Mouse (Mus musculus) right cerebral cortex, adult 2 months (tissue): Measurements from ENCODE around the gene Espl1.

Source experiments
- DNase-seq, 2 experiments: peaks; one replicate each; pipeline ENCODE4 v3.0.0; 2021 to 2022; ENCODE audit warnings: low spot score in 2 of 2

Gene Espl1

DNA sequence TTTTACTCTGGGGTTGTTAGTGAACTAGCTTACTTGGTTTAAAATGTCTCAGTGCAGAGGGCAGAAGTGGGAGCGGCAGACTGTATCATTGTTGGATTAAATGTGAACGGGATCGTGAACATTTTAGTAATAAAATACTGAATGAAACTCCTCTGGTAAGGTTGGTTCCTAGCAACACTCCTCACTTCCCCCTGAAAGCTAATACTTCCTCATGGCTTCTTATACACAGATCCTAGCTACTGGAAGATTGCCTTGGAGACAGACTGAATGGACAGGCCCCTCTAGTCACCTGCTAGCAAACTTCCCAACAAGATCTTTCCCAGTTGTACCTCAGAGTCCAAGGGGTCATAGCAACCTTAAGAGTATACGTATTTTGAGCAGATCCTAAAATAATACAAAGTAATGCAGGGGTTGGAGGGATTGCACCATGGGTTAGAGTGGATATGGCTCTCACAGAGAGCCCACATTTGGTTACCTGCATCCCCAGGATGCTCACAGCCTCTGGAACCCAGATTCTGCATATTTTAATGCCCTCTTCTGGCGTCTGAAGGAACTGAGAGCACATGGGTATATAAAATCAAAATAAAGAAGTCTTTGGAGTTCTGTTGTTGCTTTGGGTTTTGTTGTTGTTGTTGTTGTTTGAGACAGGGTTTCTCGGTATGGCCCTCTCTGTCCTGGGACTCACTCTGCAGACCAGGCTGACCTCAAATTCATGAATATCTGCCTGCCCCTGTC lies 21.9 kb upstream of the Espl1 start:
- no peak for DNase-seq

DNA sequence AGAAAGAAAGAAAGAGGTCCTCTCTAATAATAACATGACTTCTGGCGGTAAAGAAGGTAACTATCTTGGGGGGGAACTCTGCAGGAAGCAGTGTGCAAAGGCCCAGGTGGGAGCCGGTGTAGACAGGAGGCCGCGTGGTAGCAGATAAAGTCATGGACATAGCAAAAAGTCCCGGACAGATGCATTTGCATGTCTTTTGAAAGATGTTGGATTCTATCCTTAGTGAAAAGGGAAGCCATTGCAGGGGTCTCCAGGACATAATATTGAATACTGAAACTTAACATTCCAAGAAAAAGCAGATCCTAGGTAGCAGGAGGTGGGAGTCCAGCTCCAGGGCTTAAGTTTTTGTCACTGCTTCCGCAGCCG lies 17.4 kb upstream of the Espl1 start:
- no peak for DNase-seq

DNA sequence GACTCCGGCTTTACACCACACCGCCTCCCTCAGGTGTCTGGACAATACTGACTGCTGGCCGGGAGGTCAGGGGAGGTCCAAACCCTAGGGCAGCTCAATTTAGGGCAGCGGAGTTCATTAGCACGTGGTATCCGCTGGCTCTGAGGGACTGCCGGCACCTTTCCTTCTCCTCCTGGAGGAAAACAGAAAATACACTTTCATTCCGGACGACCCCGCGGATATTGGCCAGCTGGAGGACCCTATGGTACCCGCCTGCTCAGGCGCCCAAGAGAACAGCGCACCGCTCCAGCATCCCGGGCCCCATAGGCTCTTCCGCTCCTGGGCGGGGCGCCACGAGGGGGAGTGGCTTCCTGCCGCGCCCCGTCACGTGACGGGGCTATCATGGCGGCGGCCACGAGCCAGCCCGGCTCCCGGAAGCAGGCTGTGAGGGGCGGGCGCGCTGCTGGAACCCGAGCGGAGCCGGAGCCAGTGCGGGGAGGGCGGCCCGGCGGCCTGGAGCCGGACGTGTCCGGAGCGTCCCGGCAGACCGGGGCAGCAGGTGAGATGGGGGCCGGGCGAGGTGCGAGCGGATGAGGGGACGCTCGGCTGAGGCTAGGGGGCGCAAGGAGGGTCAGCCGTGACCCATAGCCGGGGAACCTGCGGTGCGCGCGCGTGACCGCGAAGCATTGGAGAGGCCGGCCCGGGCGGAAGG lies 16.8 kb upstream of the Espl1 start, which contains the start of gene Mfsd5:
Mfsd5 (plus strand) TSS at position 363 of the 691 bp plus-strand sequence.
- peak; percentile 76 to 84 for DNase-seq

DNA sequence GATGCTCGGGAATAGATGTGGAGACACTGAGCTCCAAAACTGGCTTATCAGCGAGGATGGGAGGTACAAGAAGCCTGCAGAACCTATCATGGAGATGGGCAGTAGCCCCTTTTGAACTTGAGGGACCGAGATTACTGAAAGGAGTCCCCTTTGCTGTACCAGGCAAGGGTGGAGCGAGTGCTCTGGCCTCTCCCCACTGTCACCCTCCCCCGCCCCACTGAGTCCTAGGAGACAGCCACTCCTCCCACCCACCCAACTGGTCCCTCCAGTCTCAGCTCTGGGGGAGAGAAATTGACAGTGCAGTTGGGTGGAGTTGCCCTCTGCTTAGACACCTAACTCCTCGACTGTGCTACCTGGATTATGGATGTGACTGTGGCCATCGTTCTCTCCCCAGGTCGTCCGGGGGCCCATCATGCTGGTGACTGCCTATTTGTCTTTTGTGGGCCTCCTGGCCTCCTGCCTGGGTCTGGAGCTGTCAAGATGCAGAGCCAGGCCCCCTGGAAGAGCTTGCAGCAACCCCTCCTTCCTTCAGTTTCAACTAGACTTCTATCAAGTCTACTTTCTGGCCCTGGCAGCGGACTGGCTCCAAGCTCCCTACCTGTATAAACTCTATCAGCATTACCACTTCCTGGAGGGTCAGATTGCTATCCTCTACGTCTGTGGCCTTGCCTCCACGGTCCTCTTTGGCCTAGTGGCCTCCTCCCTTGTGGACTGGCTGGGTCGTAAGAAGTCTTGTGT lies 16.1 kb upstream of the Espl1 start:
- no peak for DNase-seq

DNA sequence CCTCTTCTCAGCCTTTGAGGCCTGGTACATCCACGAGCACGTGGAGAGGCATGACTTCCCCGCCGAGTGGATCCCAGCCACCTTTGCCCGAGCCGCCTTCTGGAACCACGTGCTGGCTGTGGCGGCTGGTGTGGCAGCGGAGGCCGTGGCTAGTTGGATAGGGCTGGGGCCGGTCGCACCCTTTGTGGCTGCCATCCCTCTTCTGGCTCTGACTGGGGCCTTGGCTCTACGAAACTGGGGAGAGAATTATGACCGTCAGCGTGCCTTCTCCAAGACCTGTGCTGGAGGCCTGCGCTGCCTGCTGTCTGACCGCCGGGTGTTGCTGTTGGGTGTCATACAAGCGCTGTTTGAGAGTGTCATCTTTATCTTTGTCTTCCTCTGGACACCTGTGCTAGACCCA lies 15.4 kb upstream of the Espl1 start:
- no peak for DNase-seq

DNA sequence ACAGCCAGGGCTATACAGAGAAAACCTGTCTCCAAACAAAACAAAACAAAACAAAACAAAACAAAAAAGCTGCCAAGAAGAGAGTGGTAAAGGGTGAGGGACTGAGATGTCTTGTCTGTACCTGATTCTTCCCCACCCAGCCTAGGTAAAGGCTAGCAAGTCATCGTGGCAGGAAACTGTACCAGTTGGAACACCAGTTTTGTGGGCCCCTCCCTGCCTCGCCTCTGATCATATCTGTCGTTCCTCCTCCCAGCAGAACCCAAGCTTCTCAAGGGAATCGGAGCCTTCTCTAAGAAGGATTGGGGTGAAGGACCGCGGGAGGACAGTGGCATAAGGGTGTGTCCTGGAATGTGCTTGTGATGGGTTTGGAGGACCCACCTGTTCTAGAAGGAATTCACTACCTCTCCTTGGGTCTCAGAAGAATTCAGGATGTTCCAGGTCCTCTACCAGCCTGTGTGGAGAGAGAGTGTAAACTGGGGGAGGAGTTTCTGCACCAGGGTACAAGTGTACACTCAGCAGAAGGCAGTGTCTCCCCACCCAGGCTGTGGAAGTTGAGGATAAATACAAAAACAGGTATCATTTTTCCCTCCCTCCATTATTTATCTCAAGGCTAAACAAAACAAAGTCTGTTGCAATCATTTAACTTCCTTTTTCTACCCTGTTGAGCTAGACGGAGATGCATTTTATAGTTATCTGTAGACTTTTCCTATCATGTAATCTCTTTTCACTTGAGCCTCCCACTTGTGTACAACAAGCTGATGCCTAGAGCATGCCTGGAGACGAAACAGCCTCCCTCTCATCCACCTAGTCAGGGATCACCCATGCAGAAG lies 13.4 kb upstream of the Espl1 start:
- no peak for DNase-seq

DNA sequence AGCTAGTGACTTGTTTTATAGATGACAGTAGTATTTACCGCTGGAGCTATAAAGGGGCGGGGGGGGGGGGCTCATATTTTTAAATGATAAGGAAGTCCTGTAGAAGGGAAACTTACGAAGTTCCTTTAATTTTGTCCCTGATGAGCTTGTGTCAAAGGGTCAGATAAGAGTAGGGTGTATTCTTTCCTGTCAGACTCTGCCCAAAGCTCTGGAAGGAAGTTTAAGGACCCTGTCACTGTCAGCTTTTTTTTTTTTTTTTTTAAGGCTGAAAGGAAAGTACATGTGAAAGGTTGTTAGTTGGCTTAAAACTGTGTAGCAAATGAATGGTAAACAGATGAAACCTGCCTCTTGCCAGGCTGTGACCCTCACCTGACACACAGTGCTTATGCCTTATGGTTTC lies 12.4 kb upstream of the Espl1 start:
- no peak for DNase-seq

DNA sequence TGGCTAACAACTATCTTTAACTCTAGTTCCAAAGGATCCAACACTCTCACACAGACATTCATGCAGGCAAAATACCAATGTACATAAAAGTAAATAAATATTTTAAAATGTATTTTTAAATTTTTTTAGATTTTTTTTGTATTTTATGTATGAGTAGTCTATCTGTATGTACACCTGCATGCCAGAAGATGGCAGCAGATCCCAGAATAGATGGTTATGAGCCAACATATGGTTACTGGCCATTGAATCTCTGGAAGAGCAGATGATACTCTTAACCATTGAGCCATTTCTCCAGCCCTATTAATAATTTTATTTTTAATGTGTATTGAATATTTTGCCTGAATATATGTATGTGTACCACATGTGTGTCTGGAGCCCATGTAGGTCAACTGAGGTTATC lies 8.7 kb upstream of the Espl1 start:
- no peak for DNase-seq

DNA sequence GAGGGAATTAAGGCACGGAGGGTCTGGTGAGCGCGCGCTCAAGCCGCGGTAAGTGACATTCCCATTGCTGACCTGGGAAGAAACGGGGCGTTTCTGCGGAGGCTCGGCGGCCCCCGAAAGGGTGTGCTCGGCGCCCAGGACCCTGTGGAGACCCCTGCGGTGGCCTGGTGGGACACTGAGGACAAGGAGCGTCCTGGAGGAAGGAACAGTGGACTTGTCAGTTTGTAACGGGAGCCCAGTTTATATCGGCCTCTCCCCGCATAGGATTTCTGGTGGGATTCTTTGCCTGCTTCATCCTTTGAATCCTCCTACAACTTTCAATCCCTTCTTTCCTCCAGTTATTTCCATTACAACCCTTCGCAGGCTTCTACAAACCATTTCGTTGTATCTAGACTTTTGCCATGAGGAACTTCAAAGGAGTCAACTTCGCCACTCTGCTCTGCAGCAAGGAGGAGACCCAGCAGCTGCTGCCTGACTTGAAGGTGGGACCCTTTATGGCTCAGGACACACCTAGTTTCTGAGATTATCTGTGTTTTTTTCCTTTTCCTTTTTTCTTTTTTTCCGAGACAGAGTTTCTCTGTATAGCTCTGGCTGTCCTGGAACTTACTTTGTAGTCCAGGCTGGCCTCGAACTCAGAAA lies 421 bp downstream of the Espl1 start:
- no peak for DNase-seq

DNA sequence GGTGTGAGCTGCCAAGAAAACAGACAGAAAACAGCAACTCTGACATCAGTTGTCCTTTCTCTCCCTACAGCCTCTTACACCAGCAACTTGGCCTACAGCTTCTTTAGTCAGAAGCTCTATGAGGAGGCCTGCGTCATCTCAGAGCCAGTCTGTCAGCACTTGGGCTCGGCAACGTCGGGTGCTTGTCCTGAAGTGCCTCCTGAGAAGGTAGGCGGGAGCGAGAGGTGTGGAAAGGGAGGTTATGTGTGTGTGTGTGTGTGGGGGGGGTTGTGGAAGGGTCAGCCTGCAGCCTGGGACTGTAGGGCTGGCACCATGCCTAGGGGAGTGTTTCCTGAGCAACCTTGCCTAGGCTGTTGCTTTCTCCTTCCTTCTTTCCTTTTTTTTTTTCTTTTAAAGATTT lies 6.5 kb downstream of the Espl1 start:
- no peak for DNase-seq

DNA sequence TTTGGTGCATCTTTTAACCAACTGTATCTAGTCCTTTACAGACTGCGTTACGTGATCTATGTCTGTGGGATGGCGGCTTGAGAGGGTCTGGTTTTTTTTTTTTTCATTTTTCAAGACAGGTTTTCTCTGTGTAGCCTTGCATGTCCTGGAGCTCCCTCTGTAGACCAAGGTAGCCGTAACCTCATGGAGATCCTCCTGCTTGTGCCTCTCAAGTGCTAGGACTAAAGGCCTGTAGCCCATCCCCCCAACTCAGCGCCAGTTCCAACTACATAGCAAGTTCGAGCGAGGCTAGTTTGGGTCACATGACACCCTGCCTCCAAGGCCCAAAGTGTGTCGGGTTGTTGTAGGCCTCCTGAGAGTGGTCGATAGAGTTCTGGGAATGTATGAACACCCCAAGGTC lies 12.7 kb downstream of the Espl1 start:
- no peak for DNase-seq

DNA sequence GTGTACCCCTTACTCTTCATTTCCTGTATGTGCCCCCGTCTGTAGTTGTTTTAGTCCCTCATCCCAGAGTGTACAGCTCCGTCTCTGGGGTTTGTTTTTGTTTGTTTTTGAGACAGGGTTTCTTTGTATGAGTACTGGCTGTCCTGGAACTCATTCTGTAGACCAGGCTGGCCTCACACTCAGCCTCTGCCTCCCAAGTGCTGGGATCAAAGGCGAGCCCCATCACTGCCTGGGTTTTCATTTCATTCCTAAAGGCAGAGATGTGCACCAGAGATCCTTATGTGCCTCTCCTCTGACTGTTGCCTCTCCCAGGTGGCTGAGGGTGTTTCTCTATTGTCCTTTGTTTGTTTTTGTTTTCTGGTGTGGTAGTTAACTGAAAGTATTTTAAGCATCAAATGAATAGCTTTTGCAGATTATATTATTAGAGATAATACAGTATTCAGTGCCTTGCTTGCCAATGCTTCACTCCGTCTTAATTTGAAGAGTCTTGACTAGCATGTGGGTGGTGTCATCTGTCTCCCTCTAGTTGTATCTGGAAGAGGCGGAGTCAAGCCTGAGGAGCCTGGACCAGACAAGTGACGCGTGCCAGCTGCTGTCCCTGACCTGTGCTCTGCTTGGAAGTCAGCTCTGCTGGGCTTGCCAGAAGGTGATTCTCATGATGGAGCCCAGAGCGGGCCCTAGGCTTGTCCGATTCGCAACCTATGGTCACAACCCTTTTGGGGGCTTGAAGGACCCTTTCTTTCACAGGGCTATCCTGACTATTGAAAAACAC lies 14.2 kb downstream of the Espl1 start:
- DNase-seq, result no peak

DNA sequence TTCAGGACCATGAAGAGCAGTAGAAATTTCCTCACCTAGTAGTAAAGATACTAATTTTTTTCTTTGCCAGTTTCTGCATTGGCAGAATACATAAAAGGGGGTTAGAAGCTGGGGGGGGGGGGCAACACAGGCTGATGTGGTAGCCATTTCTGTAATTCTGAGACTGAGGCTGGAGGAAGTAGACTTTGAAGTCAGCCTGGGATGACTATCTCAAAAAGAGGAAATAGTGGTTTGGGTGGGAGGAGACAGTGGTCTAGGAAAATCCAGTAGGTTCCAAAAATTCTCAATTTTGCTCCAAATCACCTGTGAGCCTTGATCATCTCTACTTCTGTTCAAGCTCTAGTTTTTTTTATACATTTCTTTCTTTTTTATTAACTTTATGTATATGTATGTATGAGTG lies 15.4 kb downstream of the Espl1 start:
- no peak for DNase-seq

DNA sequence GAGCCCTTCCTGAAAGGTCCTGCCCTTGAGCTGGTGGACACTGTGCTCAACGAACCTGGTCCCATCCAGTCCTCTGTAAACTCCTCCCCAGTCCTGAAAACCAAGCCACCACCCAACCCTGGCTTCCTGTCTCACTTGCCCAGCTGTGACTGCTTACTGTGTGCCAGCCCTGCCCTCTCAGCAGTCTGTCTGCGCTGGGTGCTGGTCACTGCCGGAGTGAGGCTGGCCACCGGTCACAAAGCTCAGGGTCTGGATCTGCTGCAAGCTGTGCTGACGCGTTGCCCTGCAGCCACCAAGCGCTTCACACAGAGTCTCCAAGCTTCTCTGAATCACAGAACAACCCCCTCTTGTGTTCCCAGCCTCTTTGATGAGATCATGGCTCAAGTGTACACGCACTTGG lies 19.2 kb downstream of the Espl1 start:
- DNase-seq, result no peak

DNA sequence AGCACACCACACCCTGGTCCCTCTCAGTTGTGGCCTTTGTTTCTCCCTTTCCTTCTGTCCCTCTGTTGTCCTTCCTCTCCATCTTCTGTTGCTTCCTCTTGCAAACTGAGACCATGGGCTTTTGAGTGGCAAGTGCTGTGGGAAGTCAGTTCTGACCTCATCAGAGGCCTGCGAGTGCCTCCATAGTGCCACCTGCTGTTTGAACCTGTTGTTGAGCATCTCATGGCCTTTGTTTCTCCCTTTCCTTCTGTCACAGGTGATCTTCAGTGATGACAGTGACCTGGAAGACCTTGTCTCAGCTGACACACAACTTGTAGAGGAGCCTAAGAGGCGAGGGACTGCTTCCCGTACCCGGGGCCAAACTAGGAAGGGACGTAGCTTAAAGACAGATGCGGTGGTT lies 20.2 kb downstream of the Espl1 start:
- peak; percentile 72 to 77 for DNase-seq

DNA sequence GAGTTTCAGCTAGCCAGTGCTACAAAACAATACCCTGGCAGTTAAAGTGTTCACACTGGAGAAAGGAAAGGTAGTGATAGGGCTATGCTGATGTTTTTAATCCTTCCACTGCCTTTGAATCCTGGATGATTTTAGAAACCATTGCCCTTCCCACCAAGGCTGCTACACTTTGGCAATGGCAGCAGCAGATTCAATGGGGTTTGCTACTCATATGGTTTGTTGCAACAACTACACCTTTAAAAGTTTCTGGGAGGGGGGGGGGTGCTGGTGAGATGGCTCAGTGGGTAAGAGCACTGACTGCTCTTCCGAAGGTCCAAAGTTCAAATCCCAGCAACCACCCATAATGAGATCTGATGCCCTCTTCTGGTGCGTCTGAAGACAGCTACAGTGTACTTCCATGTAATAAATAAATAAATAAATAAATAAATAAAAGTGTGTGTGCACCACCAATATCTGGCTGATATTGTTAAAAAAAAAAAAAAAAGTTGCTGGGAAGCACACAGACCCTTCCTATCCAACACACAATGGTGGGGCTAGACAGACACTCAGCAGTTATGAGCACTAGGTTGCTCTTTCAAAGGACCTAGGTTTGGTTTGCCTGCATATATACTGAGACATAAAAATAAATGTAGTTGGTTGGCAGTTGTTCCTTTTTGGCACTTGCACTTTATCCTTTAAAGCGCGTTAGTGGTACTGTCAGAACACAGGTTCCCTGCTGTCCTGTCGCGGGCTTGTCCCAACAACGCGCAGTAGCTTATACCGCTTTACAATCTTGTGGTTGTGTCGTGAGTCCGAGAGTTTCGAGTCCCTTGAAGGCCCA lies 28.8 kb downstream of the Espl1 start:
- DNase-seq, result no peak

DNA sequence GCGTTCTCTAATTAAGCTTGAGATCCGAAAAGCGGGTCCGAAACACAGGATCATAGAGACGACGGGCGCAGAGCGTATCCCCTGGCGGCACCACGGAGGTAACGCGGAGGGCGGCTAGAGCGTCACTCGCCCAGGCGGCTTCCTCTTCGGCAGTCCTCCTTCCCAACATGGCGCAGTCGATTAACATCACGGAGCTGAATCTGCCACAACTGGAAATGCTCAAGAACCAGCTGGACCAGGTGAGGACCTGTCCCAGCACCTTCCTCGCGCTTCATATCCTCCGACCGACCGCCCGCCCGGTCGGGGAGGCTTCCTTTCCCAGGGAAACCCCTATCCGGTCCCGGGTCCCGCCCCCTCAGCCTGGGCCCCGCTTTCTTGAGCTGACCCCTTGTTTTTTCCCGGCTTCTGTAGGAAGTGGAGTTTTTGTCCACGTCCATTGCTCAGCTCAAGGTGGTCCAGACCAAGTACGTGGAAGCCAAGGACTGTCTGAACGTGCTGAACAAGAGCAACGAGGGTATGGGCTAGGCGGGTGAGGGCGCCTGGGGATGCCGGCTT lies 30.0 kb downstream of the Espl1 start, which contains the start of gene Pfdn5:
Pfdn5 (plus strand) TSS at position 95 of the 555 bp plus-strand sequence.
- DNase-seq, result peak; percentile 91 to 93

DNA sequence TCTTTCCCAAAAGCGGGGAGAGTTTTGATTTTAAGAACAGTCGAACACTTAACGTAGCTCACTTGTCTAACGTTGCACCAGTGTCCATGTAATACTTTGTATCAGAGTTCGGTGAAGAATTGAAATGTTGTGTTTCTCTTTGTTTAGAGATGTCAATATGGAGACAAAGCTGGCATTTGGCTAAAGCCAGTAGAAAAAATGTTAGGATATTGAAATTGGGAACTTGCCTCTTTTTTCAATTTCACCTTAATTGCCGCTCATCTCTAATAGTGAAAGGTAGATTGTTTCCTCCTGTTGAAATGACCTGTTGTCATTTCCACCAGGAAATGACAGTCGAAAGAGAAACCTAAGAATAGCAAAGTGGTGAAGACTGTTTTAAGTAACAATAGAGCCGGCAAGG lies 30.8 kb downstream of the Espl1 start:
- no peak for DNase-seq

DNA sequence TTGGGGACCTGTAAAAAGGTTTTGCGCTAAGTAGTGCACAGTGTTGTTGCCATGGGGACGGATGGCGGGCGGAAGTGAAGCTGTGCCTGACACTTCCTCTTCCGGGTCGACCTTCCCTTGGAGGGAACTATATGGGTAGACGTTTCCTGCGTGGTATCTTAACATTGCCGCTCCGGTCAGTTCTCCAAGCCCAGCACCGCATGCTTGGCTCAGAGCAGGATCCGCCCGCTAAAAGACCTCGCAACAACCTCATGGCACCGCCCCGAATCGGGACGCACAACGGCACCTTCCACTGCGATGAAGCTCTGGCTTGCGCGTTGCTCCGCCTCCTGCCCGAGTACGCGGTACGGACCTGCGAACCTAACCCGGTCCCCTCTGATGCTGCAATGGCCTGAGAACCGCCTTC lies 35.5 kb downstream of the Espl1 start, which contains the start of gene Myg1:
Myg1 (plus strand) TSS at position 100 of the 406 bp plus-strand sequence.
- DNase-seq, result peak; percentile 87 to 88
